Mouse (Mus musculus): ENCODE results near the gene Gnptg.

DNA sequence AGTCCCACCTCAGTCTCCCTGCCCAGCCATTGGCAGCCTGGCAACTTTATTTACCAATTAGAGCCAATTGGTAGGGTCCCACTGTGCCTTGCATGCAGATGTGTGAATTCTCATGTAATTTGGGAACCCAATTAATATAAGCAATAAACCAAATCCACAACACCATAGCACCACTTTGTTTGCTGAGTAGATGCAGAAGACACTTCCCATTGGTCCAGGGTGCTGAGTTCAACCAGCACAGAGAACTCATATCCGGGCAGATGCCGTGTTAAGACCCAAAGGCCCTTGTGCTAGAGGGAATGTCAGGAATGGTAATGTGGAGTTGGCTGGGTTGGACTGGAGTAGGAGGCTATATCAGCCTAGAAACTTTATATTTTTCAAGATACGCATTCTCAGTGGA is 35.9 kb upstream of the Gnptg start:
- no peak for TF ChIP-seq GATA1 (IDR thresholded peaks at IDR 0.05; ENCODE audit: borderline replicate concordance, low read length)
- no peak for TF ChIP-seq FLI1 (IDR thresholded peaks at IDR 0.05; ENCODE audit: low read length)

All from megakaryocyte, embryonic 14.5 days (primary cell).